Mouse (Mus musculus) heart, adult 2 months (tissue): ENCODE results near the gene Rad9b.

Experiments used
- CTCF ChIP-seq: fragments of 200-600 bp; IDR thresholded peaks from 2 replicates; pipeline ENCODE4 v1.8.1; 2022; ENCODE audit warnings: antibody characterized with exemption, mild to moderate bottlenecking, moderate library complexity
- EP300 ChIP-seq: fragments of 200-500 bp; IDR thresholded peaks from 2 replicates; pipeline ENCODE4 v1.6.1; 2011; ENCODE audit warnings: low read depth, low read length, control low read depth; ENCODE audit not compliant: insufficient read depth
- POLR2A ChIP-seq: fragments of 200-500 bp; IDR thresholded peaks from 2 replicates; pipeline ENCODE4 v1.6.1; 2011; ENCODE audit warnings: mild to moderate bottlenecking, low read depth, low read length, control low read depth; ENCODE audit not compliant: insufficient read depth

DNA sequence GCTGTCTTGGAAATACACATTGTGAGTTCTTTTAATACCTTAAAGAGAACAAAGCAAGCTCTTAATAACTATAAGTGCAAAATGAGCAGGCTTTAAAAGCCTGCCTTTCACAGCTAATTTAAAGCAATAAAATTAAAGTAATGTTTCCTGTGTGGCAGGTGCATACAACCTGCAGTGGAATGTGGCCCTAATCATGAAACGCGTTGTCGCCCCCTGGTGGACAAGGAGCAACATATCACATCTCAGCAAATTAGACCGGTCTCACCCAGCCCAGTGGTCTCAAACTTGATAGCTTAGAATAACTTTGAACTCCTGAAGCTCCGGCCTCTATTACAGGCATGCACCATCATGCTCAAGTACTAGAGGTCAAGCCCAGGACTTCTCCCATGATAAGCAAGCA, 9.8 kb downstream of the Rad9b start:
- TF ChIP-seq CTCF (peak; percentile 93), POLR2A (no peak), EP300 (peak; percentile 83; the same call in 1 of the 2 replicates)
